Mouse (Mus musculus) retina, adult 2 months (tissue): ENCODE measurements at regions not wholly inside any gene's neighbourhood (a gene's known extent, or its start where the extent isn't known, plus 50 kb on each side); places are given as distances from the start of the nearest gene placed in this dataset.

Experiments used
- DNase-seq: peaks from one replicate; pipeline ENCODE4 v3.0.0-alpha.2; 2012; ENCODE audit warnings: low read depth, low spot score

DNA sequence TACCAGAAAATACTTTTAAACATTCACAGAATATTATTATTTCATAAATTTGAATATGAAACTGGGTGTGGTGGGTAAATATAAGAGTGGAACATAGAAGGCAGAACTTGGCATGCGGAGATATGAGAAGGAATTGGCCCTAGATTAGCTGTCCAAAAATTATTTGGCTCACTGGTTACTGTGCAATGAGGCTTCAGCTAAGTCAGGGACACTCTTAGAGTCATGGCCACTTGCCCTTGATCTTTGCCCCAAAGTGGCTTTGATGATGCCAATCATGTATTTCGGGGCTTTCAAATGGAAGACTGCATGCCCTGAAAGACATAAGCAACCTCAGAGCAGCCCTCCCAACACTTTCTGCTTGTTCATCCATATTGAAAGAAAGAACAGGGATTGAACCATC is 76.9 kb downstream of the Pxdc1 start:
- DNase-seq, result no peak

- peak; percentile 9 for DNase-seq
These were observed 77.3 kb downstream of the Pxdc1 start for GRCm38 (mm10) chr13:34575997-34576314.

DNA sequence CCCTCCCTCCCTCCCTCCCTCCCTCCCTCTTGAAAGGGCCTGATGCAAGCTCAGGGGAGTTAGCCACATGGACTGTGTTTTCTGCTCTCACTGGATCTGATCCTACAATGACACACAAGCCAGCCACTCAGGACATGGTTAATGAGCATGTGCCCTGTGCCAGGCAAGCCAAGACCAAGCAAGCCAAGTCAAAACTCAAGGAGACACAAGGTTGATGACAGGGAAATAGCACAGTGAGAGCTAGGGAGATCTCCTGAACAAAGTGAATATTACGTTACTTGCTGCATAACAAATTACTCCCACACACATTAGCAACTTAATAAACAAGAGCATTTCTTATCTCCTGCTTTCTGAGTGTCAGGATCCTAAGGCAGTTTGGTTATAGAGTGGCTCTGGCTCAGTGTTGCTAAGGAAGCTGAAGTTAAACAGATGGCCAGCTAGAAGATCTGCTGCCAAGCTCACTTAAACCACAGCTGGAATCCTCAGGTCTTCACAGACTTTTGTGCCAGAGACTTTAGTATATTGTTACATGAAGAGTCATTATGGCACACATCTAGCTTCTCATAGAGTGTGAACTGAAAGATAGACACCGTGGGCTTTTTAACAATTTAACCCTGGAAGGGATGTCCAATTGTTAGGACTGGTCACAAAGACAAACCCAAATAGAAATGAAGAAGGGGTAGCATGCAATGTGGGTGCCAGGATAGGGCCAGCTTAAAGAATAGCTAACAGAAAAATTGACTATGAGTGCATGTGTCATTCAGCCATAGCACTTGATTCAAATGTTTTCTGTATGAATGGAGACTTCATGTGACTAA is 77.9 kb downstream of the Pxdc1 start:
- no peak for DNase-seq

GRCm38 (mm10) chr13:34569312-34569711 is 84.0 kb downstream of the Pxdc1 start:
- no peak for DNase-seq

DNA sequence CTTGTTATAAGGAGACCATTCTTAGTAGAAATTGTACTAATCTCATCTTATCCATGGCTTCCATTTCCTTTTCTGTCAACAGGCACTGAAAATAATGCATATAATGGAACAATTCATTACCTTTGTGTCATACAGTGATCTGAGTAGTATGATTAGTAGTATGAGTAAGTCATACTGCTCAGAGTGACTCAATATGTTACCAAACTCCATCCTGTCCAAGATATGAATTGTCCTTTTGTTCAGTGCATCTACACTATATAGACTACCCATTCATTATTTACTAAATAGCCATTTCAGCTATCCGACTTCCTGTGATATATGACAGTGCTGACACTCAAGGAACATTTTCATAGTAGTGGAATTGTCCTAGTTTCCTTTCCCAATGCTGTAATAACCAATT is 86.6 kb downstream of the Pxdc1 start:
- DNase-seq, result no peak

- no peak for DNase-seq
These were observed 103.0 kb downstream of the Pxdc1 start for GRCm38 (mm10) chr13:34550130-34550884.

DNA sequence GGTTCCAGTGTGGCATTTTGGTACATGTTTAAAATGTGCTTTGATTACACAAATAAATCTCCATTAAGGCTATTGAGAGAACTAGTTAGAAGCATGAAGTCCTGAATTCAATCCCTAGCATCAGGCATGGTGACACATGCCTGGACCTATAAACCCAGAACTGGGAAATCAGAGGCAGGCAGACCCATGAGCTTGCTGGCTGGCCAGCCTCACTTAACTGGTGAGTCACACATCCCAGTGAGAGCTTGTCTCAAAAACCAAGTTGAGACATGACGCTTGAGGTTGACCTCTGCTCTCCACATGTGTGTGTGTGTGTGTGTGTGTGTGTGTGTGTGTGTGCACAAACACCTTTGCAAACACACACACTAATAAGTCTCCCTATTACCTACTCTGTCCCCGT is 112.6 kb downstream of the Pxdc1 start:
- DNase-seq, result no peak

- DNase-seq, result no peak
These were observed 119.4 kb downstream of the Pxdc1 start for GRCm38 (mm10) chr13:34533896-34534295.

GRCm38 (mm10) chr13:34511332-34511731 is 142.0 kb downstream of the Pxdc1 start:
- no peak for DNase-seq

- no peak for DNase-seq
These were observed 146.1 kb downstream of the Pxdc1 start for GRCm38 (mm10) chr13:34507224-34507623.

- DNase-seq, result no peak
These were observed 147.4 kb downstream of the Pxdc1 start for GRCm38 (mm10) chr13:34505861-34506260.

- no peak for DNase-seq
These were observed 148.4 kb downstream of the Pxdc1 start for GRCm38 (mm10) chr13:34504879-34505278.

- DNase-seq, result no peak
These were observed 153.9 kb upstream of the Slc22a23 start for GRCm38 (mm10) chr13:34498910-34499309.

DNA sequence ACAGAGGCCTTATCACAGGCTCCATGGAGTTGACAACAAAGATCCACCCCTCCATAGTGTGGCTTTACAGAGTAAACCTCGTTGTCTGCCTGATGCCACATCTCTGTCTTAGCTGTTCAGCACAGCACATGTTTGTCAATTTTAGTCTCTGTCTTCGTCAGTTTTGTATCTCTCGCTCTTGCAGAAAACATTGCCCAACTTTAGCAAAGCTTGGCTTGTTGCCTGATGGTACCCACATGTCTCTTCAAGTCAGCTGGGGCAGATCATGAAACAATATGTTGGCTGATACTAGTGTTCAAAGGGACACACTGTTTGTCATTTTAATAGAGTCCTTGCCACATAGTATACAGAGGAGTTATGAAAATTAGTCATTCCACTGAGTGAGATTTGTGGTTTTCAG is 152.7 kb upstream of the Slc22a23 start:
- no peak for DNase-seq

DNA sequence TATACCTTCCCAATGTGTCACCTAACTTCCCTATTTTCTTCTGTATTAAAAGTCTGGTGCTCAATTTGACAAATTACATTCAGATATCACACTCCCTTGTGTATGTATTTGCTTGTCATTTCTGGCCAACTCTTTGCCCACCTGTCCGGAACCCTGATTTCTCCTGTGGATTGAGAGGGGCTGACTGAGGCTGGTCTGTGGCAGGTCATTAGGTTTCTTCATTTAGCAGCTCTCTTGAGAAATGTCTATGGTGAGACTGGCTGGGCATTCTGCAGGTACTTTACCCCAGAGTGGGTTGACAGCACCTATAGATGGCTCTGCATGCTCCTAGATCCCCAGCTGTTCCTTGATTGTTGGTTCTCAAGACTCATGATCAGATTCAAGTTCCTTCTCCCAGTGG is 139.8 kb upstream of the Slc22a23 start:
- DNase-seq, result no peak

DNA sequence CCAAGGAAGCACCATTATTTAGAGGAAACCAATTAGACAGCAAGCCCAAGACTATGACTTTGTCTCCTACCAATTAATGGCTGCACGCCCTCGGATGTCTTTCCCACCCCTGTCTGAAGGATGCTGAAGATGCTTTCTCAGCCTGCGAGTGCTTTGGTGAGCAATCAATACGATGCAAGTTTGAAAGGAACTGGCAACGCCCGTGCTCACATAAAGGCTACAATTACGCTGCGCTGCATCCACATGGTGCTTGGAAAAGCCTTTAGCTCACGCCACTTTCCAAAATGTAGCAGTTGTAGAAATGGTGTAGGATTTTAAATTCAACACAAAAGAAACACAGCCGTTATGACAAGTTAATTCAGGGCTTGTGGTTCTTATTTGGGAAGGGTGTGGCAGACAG is 136.5 kb upstream of the Slc22a23 start:
- DNase-seq, result no peak

GRCm38 (mm10) chr13:34470410-34470809 is 125.4 kb upstream of the Slc22a23 start:
- DNase-seq, result no peak

- DNase-seq, result no peak
These were observed 124.6 kb upstream of the Slc22a23 start for GRCm38 (mm10) chr13:34469568-34469967.

GRCm38 (mm10) chr13:34468132-34468748 is 123.3 kb upstream of the Slc22a23 start:
- no peak for DNase-seq

- DNase-seq, result no peak
These were observed 121.0 kb upstream of the Slc22a23 start for GRCm38 (mm10) chr13:34465862-34466430.

DNA sequence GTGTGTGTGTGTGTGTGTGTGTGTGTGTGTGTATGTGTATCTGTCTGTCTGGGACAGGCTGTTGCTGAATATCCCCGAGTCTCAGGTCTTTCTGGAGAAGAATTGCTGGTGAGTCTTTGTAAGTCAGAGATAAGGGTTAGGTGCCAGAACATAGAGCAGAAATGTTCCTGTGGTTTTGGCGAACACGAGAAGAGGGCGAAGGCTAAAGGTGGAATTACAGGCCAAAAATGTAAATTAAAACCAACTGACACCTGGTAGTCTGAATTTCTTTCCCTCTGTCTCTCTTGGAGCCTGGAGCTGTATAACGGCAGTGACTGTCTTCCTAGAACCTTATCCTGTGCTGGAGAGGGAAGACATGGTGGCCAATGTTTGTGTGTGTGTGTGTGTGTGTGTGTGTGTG is 120.5 kb upstream of the Slc22a23 start:
- no peak for DNase-seq

- no peak for DNase-seq
These were observed 119.2 kb upstream of the Slc22a23 start for GRCm38 (mm10) chr13:34464221-34464620.
